Mouse (Mus musculus) hindbrain, embryonic 12.5 days (tissue): Measurements from ENCODE around the gene Cs. TPM values are rescaled to one million over a fixed set of nuclear protein-coding genes. Genes with fewer than 3 reads are reported as not detected.

Experiments used
- ATAC-seq: fragments of 200-750 bp; cut with Nextera tagmentation; 2 replicates; pipeline ENCODE4 v1.8.0; 2017; ENCODE audit warnings: moderate TSS enrichment; ENCODE audit not compliant: low FRiP score
- H3K27ac ChIP-seq: fragments of 300-500 bp; sonication (generic); 2 replicates; pipeline ENCODE4 v1.5.1; 2016; ENCODE audit warnings: mild to moderate bottlenecking
- H3K27me3 ChIP-seq: fragments of 300-500 bp; sonication (generic); 2 replicates; pipeline ENCODE4 v1.6.1; 2016; ENCODE audit warnings: mild to moderate bottlenecking
- H3K36me3 ChIP-seq: fragments of 300-500 bp; sonication (generic); 2 replicates; pipeline ENCODE4 v1.6.1; 2016; ENCODE audit warnings: mild to moderate bottlenecking
- H3K4me1 ChIP-seq: fragments of 300-500 bp; sonication (generic); 2 replicates; pipeline ENCODE4 v1.6.1; 2016
- H3K4me2 ChIP-seq: fragments of 300-500 bp; sonication (generic); replicated peaks from 2 replicates; pipeline ENCODE4 v1.6.1; 2016; ENCODE audit warnings: mild to moderate bottlenecking
- H3K4me3 ChIP-seq: fragments of 300-500 bp; sonication (generic); 2 replicates; pipeline ENCODE4 v1.5.1; 2016; ENCODE audit warnings: mild to moderate bottlenecking
- H3K9ac ChIP-seq: fragments of 300-500 bp; sonication (generic); 2 replicates; pipeline ENCODE4 v1.6.1; 2016; ENCODE audit warnings: mild to moderate bottlenecking, moderate library complexity
- H3K9me3 ChIP-seq: fragments of 300-500 bp; sonication (generic); replicated peaks from 2 replicates; pipeline ENCODE4 v1.6.1; 2016; ENCODE audit warnings: mild to moderate bottlenecking
- WGBS: fragments of 180-500 bp; shearing (Covaris S2); methylation state at CpG from one replicate; pipeline ENCODE4 v1.1.7; 2016; 5-methylcytosine and 5-hydroxymethylcytosine counted together
- polyA plus RNA-seq: library from polyadenylated mRNA; unstranded; fragments of >200 nt; fragmentation: Nextera tagmentation; extraction: Ambion mirVana; gene quantifications from 2 replicates; pipeline ENCODE4 v1.2.1, GENCODE M21; 2016

The Cs gene
- polyA plus RNA-seq, 1 experiment from 2014 or later: 207 TPM

DNA sequence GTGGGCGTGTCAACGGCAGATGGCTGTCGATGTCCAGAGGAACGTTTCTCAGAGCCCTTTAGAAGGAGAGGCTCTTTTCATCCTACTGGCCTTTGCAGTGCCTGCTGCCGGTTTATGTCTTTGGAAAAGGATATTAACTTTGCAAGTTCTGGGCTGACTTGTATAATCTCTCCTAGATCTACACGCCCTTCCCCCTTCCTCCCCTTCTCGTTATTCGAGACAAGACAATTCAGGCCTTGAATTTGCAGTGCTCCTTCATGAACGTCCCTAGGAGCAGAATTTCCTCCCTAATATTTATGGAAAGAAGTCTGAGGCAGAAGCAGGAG, 31.6 kb downstream of the Cs start:
- Histone ChIP-seq H3K4me1 (peaks cover 14% of the 10 kb centered on the region), H3K4me2 (peak overlapping the region; percentile 77), H3K4me3 (peak overlapping the region; percentile 71), H3K9ac (peak overlapping the region; percentile 77), H3K9me3 (no peaks in the 10 kb centered on the region), H3K27me3 (no peaks in the 10 kb centered on the region), H3K27ac (peak overlapping the region; percentile 96), H3K36me3 (peaks cover 9% of the 10 kb centered on the region)
- ATAC-seq: no peak
- 8% methylated on average over 9 of the region's 9 CpGs for WGBS

DNA sequence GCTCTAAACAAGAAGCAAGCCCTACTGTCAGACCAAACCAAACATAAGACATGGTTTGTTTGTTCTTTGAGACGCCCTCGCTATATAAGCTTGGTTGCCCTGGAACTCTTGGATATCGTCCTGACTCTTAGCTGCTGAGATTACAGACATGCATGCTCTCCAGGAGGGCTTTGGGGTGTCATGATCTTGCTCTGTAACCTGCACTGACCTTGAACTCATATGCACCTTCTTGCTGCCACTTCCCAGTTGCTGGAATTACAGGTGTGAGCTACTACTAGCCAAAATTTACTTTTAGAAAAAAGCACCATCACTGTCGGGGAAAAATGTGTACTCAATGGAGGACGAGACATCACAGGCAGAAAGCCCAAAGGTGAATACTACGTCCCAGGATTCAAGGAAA, 32.1 kb downstream of the Cs start:
- Histone ChIP-seq H3K4me1 (peaks cover 14% of the 10 kb centered on the region), H3K4me3 (peak overlapping the region; percentile 71; the same call in 1 of the 2 replicates), H3K27me3 (no peaks in the 10 kb centered on the region), H3K9ac (peak overlapping the region; percentile 77; the same call in 1 of the 2 replicates), H3K36me3 (peaks cover 9% of the 10 kb centered on the region), H3K9me3 (no peaks in the 10 kb centered on the region), H3K4me2 (peak overlapping the region; percentile 77), H3K27ac (peak overlapping the region; percentile 96)
- 83% methylated on average over 6 of the region's 6 CpGs for WGBS
- ATAC-seq: no peak

DNA sequence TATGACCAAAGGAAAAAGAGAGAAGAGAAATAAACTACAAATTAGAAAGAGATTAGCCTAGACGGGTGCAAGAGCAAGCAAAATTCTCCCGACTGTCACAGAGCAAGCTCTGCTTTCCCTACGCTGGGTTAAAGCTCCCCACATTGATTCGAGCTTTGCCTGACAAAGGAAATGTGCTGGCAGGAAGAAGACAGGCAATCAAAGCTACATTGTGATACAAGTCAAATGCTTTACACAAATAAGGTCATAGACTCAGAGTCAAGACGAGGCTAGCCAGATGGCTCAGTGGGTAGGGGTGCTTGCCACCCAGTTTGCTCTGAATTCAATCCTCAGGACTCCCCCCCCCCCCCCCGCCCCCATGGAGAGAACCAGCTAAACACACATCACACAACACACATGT, 32.5 kb downstream of the Cs start:
- Histone ChIP-seq H3K36me3 (peaks cover 7% of the 10 kb centered on the region), H3K4me2 (no peak overlapping the region), H3K9me3 (no peaks in the 10 kb centered on the region), H3K9ac (no peak overlapping the region), H3K27me3 (no peaks in the 10 kb centered on the region), H3K27ac (peak overlapping the region; percentile 96; the same call in 1 of the 2 replicates), H3K4me3 (no peak overlapping the region), H3K4me1 (peaks cover 14% of the 10 kb centered on the region)
- 67% methylated on average over 5 of the region's 6 CpGs for WGBS
- ATAC-seq: no peak

DNA sequence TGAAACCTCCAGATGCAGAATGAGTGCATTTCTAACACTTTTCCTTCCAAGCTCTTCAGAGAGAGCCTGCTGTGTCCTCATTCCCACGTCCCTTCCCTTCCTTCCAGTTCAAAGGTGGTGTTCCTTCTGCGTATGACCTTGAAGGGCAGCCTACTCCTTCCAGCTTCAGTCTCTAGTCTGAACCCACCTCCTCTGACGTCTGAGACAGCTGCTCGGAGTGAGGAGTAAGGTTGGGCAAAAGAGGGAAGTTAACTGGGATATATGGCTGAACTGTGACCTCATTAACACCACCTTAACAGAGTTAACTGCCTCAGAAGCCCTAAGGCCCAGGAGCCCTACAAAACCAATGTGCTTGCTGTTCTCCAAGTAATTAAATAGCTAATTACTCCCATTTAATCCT, 33.1 kb downstream of the Cs start:
- no peak overlapping the region for H3K4me3 ChIP-seq
- no peak for ATAC-seq
- 55% methylated on average over 4 of the region's 4 CpGs for WGBS

DNA sequence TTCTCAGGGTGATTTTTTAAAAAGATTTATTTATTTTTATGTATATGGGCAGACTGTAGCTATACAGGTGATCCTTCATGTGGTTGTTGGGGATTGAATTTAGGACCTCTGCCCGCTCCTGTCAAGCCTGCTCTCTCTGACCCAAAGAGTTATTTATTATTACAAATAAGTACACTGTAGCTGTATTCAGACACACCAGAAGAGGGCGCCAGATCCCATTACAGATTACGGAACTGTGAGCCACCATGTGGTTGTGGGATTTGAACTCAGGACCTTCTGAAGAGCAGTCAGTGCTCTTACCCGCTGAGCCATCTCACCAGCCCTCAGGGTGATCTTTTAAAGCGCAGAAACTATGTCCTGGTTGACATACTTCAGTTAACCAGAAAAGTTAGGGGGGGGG, 34.6 kb downstream of the Cs start:
- Histone ChIP-seq H3K4me1 (peaks cover 21% of the 10 kb centered on the region), H3K27me3 (no peaks in the 10 kb centered on the region), H3K4me2 (no peak overlapping the region), H3K9ac (no peak overlapping the region), H3K27ac (no peak overlapping the region), H3K4me3 (no peak overlapping the region), H3K36me3 (no peaks in the 10 kb centered on the region), H3K9me3 (no peaks in the 10 kb centered on the region)
- no peak for ATAC-seq
- 81% methylated on average over 5 of the region's 5 CpGs for WGBS

More for the DNA sequence above, 33.1 kb downstream of the Cs start:
- no peaks in the 10 kb centered on the region for H3K9me3 ChIP-seq
- H3K27me3 ChIP-seq: no peaks in the 10 kb centered on the region
- H3K27ac ChIP-seq: no peak overlapping the region
- 0 out of 2 replicates have a peak overlapping the region, but pooled peaks have one; percentile 9 for H3K9ac ChIP-seq
- peaks cover 14% of the 10 kb centered on the region for H3K4me1 ChIP-seq
- H3K36me3 ChIP-seq: peaks cover 1% of the 10 kb centered on the region; the same call in 1 of the 2 replicates
- H3K4me2 ChIP-seq: no peak overlapping the region

DNA sequence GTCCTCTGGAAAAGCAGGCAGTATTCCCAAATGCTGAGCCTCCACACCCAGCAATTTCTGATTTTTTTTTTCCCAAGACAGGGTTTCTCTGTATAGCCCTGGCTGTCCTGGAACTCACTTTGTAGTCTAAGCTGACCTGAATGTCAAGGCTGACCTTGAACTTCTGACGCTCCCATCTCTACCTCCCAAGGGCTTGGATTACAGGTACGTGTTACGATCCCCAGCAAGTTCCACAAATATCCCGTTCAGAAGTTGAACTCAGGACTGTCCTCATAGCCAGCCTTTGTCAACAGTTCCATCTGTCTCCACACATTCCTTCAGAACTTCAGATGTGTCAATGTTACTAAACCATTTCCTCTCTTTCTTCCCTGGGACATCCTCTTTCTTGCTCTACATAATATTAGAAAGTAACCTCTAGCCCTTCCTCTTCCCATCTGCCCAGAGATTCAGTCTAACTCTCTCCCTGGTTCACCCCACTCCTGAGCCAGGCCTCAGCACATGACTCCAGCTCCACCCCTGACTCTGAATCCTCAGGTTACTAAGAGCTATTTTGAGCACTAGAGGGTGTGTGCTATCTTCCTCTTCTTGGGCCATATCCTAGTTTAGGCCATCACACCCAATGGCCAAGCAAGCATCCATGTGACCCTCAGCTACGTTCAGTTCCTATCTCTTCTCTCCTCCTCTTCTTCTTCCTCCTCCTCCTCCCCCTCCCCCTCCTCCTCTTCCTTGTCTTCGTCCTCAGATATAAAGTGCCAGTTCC, 35.6 kb downstream of the Cs start:
- no peak overlapping the region for H3K9ac ChIP-seq
- no peaks in the 10 kb centered on the region for H3K36me3 ChIP-seq
- no peaks in the 10 kb centered on the region for H3K9me3 ChIP-seq
- peaks cover 16% of the 10 kb centered on the region for H3K4me1 ChIP-seq
- ATAC-seq: no peak
- no peak overlapping the region for H3K27ac ChIP-seq
- H3K4me2 ChIP-seq: no peak overlapping the region
- H3K4me3 ChIP-seq: no peak overlapping the region
- H3K27me3 ChIP-seq: no peaks in the 10 kb centered on the region
- WGBS: 79% methylated on average over 6 of the region's 6 CpGs

DNA sequence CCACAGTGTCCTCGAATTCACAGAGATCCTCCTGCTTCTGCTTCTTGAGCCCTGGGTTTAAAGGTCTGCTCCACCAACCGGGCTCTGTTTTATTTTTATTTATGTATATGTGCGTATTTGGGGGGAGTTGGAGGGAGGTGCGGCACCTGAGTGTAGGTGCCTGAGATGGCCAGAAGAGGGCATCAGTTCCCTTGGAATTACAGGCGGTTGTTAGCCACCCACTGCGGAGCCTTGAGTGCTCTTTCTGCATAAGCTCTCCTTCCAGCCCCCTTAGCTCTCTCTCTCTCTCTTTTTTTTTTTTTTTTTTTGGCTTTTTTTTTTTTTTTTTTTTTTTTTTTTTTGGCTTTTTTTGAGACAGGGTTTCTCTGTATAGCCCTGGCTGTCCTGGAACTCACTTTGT, 36.9 kb downstream of the Cs start:
- H3K27ac ChIP-seq: no peak overlapping the region
- no peak overlapping the region for H3K4me2 ChIP-seq
- WGBS: 77% methylated on average over 6 of the region's 6 CpGs
- peaks cover 26% of the 10 kb centered on the region for H3K4me1 ChIP-seq
- H3K36me3 ChIP-seq: peaks cover 8% of the 10 kb centered on the region
- H3K27me3 ChIP-seq: no peaks in the 10 kb centered on the region
- no peak overlapping the region for H3K4me3 ChIP-seq
- ATAC-seq: no peak
- no peaks in the 10 kb centered on the region for H3K9me3 ChIP-seq
- no peak overlapping the region for H3K9ac ChIP-seq

DNA sequence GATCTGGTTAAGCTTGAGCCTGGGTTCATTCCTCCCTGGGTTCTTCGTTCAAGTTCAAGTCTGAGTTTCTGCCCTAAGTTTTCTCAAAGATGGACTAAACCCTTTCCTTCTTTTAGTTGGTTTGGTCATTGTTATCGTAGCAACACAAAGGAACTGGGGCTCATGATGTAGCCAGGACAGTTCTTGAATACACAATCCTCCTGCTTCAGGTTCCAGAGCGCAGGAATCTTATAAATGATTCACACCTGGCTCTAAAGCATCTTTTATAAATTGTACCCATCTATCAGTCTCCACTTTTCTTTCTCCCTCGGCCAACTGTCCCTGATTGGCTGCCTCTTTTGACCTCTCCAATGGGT, 38.5 kb downstream of the Cs start:
- no peaks in the 10 kb centered on the region for H3K9me3 ChIP-seq
- H3K4me1 ChIP-seq: peaks cover 23% of the 10 kb centered on the region
- H3K36me3 ChIP-seq: peaks cover 24% of the 10 kb centered on the region
- H3K4me2 ChIP-seq: peak overlapping the region; percentile 55
- peak overlapping the region; percentile 100 for H3K9ac ChIP-seq
- ATAC-seq: no peak
- no peaks in the 10 kb centered on the region for H3K27me3 ChIP-seq
- H3K27ac ChIP-seq: peak overlapping the region; percentile 97
- WGBS: 51% methylated on average over 4 of the region's 4 CpGs
- H3K4me3 ChIP-seq: peak overlapping the region; percentile 99

DNA sequence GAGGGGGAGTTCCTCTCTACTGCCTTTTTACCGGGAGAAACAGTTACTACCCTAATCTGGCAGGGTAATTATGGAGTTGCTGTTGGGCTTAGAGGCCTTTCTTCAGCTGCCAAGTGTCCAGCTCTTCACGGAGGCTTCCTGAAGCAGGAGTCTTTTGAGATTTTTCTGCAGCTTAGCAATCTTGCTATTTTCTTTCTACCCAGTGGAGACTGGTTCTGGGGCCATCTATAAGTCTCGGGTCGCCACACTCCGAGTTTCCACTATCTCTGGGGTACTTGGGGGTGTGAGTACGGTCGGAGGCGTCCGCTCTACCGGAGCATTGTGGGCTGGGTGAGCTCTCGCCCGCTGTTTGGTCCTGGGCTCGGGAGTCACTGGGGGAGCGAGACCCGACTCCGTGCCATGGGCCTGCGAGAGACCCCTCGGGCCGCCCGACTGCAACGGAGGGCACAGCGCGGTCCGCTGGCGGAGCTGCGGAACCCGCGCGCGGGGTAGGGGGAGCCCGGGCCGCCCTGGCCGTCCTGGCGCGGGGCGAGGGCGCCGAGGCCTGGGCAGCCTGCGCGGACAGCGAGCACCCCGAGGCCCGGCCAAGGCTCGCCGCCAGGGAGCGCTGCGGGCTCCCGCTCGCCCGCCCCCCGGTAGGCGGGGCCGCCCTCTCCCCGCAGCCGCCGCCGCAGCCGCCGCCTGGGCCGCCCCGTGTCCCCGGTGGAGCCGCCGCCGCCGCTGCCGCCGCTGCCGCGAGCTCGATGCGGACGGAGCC, 39.1 kb downstream of the Cs start, which contains the start of gene Ankrd52:
Gene Ankrd52, plus strand, starts transcription at position 661 of the 757 bp plus-strand sequence.
- Histone ChIP-seq H3K27ac (peak within 1 kb of the TSS; percentile 97), H3K4me1 (peaks cover 23% of the 10 kb centered on the region), H3K4me3 (peak within 1 kb of the TSS; percentile 99), H3K27me3 (no peaks in the 10 kb centered on the region), H3K36me3 (peaks cover 29% of the 10 kb centered on the region), H3K9ac (peak within 1 kb of the TSS; percentile 100), H3K9me3 (no peaks in the 10 kb centered on the region), H3K4me2 (peak within 1 kb of the TSS; percentile 55)
- WGBS: under 1% methylated on average over 46 of the region's 73 CpGs
- ATAC-seq: peak; percentile 93

DNA sequence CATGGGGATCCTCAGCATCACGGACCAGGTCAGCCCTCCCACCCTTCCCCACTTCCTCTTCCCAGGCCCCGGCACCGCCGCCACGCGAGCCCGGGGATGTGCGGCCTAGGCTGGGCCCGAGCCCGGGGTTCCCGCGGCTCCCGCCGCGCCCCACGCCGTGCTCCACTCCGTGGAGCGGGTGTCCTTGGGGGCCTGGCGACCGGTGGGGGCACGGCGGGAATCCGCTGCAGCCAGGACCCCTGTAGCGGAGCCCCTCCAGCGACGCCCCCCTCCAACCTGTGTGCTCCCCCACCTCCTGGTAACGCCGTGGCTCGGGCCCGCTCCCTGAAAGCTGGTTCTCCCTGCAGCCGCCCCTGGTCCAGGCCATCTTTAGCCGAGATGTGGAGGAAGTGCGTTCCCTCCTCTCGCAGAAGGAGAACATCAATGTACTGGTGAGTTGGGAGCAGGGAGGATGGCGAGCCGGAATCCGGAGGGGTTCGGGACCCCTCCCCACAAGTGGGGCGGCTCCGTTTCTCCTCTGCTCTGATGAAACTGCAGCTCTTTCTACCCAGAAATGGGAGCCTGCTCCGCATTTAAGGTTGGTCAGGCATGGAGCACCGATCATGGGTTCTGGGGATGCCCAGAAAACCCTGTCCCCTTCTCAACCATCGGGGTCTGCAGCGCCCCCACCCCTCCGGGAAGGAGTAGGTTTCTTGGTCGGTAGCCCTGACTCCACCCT, 39.8 kb downstream of the Cs start:
- Histone ChIP-seq H3K27me3 (no peaks in the 10 kb centered on the region), H3K36me3 (peaks cover 37% of the 10 kb centered on the region), H3K27ac (peak overlapping the region; percentile 97), H3K9me3 (no peaks in the 10 kb centered on the region), H3K9ac (peak overlapping the region; percentile 100), H3K4me3 (peak overlapping the region; percentile 99), H3K4me1 (peaks cover 23% of the 10 kb centered on the region), H3K4me2 (peak overlapping the region; percentile 55)
- WGBS: 0% methylated on average over 33 of the region's 47 CpGs
- ATAC-seq: peak; percentile 78

DNA sequence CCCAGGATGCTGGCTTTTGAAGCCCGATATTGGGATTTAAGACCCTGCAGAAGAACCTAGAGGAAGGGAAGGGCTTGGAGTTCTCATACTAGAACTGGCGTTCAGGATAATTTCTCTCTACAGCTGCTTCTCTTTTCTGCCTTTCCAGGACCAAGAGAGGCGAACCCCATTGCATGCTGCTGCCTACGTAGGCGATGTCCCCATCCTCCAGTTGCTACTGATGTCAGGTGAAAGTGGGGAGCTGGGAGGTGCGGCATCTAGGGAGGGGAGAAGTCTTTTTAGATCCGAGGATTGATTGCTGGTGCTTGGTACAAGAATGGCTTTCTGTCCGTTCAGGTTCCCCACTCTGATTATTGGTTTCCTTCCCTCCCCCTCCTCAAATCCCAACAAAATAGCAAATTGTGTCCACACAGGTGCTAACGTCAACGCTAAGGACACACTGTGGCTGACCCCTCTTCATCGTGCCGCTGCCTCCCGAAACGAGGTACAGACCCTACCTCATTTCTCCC, 40.5 kb downstream of the Cs start:
- Histone ChIP-seq H3K4me3 (peak overlapping the region; percentile 99), H3K27ac (peak overlapping the region; percentile 97), H3K9ac (peak overlapping the region; percentile 100), H3K27me3 (no peaks in the 10 kb centered on the region), H3K9me3 (no peaks in the 10 kb centered on the region), H3K36me3 (peaks cover 43% of the 10 kb centered on the region), H3K4me2 (peak overlapping the region; percentile 55), H3K4me1 (peaks cover 23% of the 10 kb centered on the region)
- ATAC-seq: no peak
- 60% methylated on average over 14 of the region's 14 CpGs for WGBS

DNA sequence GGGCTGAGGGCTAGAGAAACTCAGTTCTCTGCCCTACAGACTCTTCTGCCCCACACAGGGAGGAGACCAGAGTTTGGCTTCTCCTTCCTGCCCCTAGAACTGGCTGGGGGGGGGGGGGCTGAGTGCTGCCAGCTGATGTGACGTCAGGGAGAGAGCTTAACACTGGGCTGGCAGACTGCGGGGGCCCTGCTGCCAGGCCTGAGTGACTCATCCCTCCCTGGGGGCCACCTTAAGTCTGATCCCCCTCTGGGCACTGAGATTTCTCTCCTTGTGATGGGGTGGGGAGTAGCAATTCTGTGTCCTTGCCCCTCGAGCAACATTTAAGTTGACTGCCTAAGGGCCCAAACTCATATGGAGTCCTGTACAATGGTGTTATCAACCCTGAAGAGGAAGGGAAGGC, 40.9 kb downstream of the Cs start:
- H3K9ac ChIP-seq: peak overlapping the region; percentile 100
- peak overlapping the region; percentile 99 for H3K4me3 ChIP-seq
- no peak for ATAC-seq
- peaks cover 47% of the 10 kb centered on the region for H3K36me3 ChIP-seq
- no peaks in the 10 kb centered on the region for H3K27me3 ChIP-seq
- H3K27ac ChIP-seq: no peak overlapping the region
- 90% methylated on average over 2 of the region's 3 CpGs for WGBS
- H3K9me3 ChIP-seq: no peaks in the 10 kb centered on the region
- H3K4me2 ChIP-seq: peak overlapping the region; percentile 55
- H3K4me1 ChIP-seq: peaks cover 23% of the 10 kb centered on the region
